Mouse (Mus musculus): ENCODE measurements around the gene 9030612E09Rik.

GRCm38 (mm10) chr10:43203865-43204264, 29.4 kb downstream of the 9030612E09Rik start:
- TF ChIP-seq ZNF384 (IDR thresholded peaks at IDR 0.05; ENCODE audit: low read depth, low read length): no peak
- no peak for TF ChIP-seq CHD2 (IDR thresholded peaks at IDR 0.05; ENCODE audit: low read depth, low read length)
- TF ChIP-seq MAFK (IDR thresholded peaks at IDR 0.05; ENCODE audit: insufficient read depth, low read depth, low read length): no peak
- no peak for TF ChIP-seq ZC3H11A (IDR thresholded peaks at IDR 0.05; ENCODE audit: borderline replicate concordance, low read depth, low read length)

Data from ES-E14 (cell line).